Mouse (Mus musculus) right cerebral cortex, postnatal 10 days (tissue): Measurements from ENCODE around the gene Orai2.
"Not testable (repeated sequence)": the region's sequence is repeated elsewhere in the genome, so short reads cannot be mapped to it uniquely, and the experiment has no call there.

Source experiments
- DNase-seq, 2 experiments: peaks; one replicate each; pipeline ENCODE4 v3.0.0; 2021; ENCODE audit warnings: low spot score in 2 of 2

Orai2 gene

DNA sequence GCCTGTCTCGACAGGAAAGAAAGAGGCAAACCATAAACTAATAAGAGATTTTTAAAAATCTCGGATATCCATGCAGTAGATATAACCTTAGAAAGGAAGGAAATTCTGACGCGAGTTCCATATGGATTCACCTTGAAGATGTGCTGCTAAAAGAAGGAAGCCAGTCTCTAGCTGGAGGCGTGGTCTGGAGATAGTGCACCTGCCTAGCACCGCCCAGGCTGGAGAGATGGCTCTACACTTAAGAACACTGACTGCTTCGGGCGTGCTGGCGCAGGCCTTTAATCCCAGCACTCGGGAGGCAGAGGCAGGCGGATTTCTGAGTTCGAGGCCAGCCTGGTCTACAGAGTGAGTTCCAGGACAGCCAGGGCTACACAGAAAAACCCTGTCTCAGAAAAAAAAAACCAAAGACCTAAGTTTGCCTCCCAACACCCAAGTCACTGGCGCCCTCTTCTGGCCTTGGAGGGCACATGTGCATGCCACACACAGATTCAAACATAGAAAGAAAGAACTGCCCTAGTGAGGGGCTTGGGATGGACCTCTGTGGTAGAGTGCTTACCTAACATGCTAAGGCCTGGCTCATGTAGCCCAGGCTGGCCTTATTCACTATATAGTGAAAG is 32.7 kb downstream of the Orai2 start:
- no peak for DNase-seq

GRCm38 (mm10) chr5:136136292-136136990 is 34.1 kb downstream of the Orai2 start:
- no peak for DNase-seq

DNA sequence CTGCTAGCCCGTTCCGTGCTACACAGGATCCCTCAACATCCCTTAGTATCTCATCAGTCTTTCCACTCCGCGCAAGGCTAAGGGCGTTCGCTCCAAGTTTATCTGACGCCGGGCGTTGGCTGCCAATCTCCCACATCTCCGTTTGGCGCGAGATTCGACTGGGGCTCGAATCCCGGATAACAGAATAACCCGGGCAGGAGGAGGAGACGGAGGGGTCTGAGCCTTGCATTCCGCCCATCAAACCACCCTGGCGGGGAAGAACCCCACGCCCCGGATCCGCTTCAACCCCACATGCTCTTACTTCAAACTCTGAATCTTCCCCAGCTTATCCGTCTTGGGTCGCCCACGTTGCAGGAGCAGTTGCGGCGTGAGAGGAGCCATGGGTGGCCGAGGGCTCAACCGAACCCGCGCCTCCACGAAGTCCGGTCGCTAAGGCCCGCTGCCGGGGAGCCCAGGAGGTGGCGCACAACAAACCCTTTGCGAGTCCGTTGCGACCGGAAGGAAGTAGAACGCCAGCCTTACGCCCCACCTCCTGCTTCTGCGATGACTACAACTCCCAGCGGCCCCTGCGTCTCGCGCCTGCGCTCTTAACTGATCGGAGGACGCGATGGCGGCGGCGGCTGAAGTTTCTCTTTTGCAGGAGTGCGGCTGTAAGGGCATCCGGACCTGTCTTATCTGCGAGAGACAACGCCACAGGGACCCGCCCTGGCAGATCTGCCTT is 34.8 kb downstream of the Orai2 start, which contains the start of the genes Lrwd1 and Alkbh4:
Lrwd1 (minus strand) TSS at position 504 of the 721 bp plus-strand sequence.
Alkbh4 (plus strand) TSS at position 576 of the 721 bp plus-strand sequence.
- peak; percentile 98 for DNase-seq

- no peak for DNase-seq
These were observed 48.3 kb downstream of the Orai2 start for GRCm38 (mm10) chr5:136122165-136122564.

GRCm38 (mm10) chr5:136116784-136117112 is 53.8 kb downstream of the Orai2 start:
- no peak for DNase-seq

DNA sequence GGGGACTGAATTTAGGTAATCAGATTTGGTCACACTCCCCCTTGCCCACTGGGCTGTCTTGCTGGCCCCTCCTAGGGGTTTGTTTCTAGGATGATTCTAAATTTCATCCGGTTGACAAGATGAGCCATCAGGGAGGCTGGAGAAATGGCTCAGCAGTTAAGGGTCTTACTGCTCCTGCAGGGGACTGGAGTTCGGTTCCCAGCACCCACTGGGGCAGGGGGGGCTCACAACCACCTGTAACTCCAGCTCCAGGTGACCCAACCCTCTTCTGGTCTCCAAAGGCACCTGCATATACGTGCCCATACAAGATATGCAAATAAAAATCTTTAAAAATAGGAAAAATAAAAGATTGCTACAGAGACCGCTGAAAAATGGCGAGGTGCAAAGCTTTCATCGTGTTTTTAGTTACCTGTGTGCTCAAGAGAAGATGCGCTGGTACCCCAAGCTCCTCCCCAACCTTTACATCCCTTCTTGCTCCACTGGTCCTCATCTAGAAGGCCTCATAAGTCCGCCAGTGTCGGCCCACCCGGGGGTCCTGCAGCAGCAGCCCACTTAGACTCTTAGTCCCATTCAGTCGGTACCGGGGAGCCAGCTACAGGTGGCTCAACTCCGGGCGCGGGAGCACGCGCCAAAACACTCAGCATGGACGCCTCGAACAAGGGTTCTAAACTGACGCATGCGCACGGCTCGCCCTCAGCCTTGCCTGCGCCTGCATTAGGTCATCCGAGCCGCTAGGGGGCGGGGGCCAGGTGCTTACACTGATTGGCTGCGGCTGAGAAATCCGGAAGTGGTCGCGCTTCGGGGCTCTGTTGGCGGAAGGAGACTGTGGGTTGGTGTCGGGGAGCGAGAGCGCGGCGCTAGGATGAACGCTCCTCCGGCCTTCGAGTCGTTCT is 54.4 kb downstream of the Orai2 start, which contains the start of gene Polr2j:
Polr2j (plus strand) TSS at position 741 of the 893 bp plus-strand sequence.
- peak; percentile 97 to 98 for DNase-seq

GRCm38 (mm10) chr5:136113546-136113945 is 57.0 kb downstream of the Orai2 start:
- not testable (repeated sequence) for DNase-seq

- DNase-seq = no peak
These were observed 61.5 kb downstream of the Orai2 start for GRCm38 (mm10) chr5:136109042-136109441.

GRCm38 (mm10) chr5:136108486-136108885 is 62.0 kb downstream of the Orai2 start:
- no peak for DNase-seq

- DNase-seq = no peak
These were observed 66.0 kb downstream of the Orai2 start for GRCm38 (mm10) chr5:136104511-136104910.

DNA sequence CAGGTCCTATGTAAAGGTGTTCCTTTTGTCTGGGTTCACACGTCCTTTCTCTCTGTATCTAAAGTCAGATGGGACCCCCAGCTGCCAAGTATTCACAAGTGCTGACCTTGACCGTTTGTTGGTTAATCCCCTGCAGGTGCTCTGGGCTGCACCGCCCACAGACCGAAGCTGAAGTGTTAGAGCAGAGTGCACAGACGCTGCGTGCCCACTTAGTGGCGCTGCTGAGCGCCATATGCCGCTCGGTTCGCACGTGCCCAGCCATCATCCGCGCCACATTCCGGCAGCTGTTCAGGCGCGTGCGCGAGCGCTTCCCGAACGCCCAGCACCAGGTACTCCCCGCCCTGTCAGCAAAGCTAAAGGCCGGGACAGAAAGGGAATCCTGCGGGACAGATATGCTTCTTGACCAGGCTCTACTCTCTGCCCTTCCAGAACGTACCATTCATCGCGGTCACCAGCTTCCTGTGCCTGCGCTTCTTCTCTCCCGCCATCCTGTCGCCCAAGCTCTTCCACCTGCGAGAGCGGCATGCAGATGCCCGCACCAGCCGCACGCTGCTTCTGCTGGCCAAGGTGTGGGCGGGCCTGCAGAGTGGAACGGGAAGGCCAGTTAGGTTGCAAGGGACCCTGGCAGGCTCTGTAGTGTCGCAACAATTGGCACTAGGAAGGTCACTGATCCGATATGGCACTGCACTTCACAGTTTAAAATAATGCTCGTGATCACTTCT is 68.3 kb downstream of the Orai2 start:
- DNase-seq = peak; percentile 86 to 87

GRCm38 (mm10) chr5:136098536-136098935 is 72.0 kb downstream of the Orai2 start:
- no peak for DNase-seq
